Mouse (Mus musculus): ENCODE results near the gene Manba.
A peak's percentile ranks its signal among the peaks of the same experiment; 100 is the strongest.

Gene Manba

DNA sequence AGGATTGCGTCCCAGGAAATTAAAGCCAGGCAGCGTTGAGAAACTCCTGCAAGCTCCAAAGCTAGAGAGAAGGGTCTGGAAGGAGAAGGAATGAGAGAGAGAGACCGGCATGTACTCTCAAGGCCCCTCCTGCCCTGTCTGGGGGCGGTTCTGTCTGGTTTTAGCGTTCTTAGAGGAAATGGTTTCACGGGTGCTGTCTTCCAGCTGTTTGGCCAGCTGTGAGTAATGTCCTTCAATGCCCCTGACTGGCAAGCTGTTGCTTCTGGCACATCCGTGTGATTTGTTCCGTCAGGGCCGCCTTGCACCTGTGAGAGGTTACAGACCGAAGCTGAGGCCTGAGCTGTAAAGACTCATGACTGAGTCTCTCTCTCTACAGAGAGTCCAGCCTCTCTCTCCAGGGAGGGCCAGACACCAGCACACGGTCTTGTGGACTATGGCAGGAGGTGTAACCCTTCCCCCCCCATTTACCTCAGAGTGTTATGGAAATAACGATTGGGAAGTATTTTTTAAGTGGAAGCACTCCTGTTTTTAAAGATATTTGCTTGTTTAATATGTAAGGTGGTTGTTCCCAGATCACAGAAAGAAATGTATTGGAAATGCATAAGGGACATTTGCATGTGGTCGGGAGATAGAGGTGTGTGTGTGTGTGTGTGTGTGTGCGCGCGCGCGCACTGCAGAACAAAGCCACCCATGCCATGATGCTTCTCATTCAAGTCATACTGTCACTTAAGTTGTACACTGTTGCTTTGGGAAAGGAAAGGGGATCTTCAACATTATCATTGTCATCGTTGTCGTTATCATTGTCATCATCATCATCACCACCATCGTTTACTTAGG lies 95.2 kb downstream of the Manba start:
- no peak for DNase-seq (ENCODE audit: low spot score in 2 of 2)

- DNase-seq (ENCODE audit: low spot score in 2 of 2), result peak in 1 of 2 experiments; percentile 38
Observed at GRCm38 (mm10) chr3:135581606-135582117, 96.3 kb downstream of the Manba start.

DNA sequence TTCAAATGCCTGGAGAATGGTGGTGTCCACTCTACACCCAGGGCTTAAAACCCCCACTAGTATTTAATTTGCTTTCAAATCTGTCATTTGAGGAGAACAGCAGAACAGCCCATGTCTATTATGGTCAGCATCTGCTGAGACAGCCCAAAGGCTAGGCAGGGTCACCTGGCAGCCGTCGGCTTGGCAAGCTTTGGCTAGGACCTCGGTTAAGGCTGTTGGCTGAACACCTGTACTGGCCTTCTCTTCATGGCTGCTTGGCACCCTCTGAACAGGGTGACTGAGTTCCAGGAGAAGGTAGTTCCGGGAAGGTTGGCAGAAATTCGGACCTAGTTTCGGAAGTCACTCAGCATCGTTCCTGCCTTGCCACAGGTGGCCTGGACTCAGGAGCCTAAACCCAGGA lies 96.8 kb downstream of the Manba start:
- no peak for DNase-seq (ENCODE audit: low spot score in 2 of 2)

DNA sequence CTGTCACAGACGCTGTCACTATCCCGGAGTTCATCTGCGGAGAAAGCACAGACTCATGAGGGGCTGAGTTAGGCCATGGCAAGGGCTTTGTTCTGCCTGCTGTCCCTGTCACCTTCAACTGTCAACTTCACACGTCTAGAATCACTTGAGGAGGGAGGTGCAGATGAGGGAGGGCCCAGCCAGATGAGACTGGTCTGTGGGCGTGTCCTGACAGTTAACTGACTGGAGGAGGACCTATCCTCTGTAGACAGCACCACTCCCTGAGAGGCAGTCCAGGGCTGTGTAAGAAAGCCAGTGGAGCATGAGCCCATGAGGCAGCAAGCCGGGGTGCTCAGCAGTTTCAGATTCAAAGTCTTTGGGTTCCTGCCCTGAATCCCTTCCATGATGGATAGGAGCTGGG lies 100.1 kb downstream of the Manba start:
- no peak for DNase-seq (ENCODE audit: low spot score in 2 of 2)

GRCm38 (mm10) chr3:135586060-135586459 lies 100.6 kb downstream of the Manba start:
- DNase-seq (ENCODE audit: low spot score in 2 of 2), result no peak

DNA sequence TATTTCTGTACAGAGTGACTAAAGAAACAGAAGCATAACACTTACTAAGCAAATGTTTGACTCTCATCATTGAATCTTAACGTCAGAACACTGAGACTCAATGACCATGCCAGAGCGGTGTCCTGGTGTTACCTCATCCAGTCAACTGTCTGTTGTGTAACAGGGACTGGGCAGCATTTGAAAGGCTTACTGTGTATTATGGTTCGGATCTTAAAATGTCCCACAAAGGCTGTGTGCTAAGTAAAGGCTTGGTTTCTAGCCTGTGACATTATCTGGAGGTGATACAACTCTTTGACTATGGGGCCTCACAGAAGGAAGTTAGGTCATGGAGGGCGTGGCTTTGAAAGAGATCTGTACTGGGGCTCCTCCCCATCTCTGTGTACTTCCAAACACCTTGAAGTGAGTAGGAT lies 101.1 kb downstream of the Manba start:
- no peak for DNase-seq (ENCODE audit: low spot score in 2 of 2)

DNA sequence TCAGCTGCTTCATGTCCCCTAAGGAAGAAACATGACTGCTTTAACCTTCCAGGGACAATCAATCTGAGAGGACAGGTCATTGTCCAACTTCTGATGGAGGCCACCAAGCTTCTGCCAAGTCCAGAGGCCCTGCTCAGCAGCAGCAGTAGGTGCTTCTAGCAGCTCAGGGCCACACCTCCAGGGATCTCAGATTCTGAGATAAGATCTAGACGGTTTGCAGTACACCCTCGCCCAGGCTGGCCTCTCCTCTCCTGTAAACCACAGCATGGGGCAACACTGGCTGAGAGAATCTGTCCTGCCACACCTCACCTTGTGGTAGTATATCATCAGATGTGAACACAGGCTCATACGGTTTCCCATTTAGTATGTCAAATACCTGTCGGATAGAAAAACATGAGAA lies 105.1 kb downstream of the Manba start:
- no peak for DNase-seq (ENCODE audit: low spot score in 2 of 2)

- DNase-seq (ENCODE audit: low spot score in 2 of 2), result no peak
Observed at GRCm38 (mm10) chr3:135591376-135591775, 106.0 kb downstream of the Manba start.

- no peak for DNase-seq (ENCODE audit: low spot score in 2 of 2)
Observed at GRCm38 (mm10) chr3:135592011-135592410, 106.6 kb downstream of the Manba start.

DNA sequence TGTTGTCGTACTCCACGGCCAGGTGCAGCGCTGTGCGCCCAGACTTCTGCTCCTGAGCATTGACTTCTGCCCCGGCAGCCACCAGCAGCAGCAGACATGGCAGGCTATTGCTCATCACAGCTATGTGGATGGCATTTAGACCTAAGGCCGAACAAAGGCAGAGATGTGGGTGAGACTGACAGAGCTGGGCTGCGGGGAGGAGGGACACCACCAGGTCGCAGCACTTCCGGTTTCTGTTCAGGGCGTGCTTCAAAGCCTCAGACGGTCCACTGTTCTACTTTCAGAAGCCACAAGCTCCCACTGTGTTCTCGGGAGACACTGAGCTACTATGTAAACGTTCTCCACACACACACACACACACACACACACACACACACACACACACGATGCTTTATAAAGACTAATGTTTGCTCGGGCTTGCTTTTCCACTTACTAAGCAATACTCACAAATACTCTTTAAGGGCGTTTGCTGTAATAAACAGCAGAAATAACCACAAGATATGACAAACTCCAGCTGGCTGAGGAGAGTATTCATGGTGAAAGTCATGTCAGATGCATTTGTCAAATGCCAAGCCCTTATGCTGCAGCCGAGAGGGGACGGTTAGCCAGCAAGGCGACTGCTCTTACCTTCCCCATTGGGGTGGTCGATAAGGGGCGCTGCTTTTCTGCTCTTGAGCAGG lies 109.0 kb downstream of the Manba start:
- no peak for DNase-seq (ENCODE audit: low spot score in 2 of 2)

DNA sequence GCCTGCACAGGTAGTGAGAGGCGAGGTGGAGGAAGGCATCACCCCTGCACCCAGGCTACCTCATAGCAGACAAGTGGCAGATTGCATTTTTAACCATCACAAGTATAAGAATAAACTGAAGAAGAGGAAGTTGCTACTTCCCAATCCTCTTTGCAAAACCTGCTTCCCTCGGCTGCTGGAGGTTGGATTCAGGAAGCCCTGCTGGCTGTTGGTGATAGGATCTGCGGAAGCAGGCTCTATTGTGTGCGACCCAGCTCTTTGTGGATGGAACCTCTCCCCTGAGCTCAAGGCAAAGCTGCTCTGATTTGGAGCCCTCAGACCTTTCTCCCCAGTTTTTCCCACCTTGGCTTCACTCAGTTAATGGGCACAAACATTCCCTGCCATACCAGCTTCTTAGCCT lies 111.6 kb downstream of the Manba start:
- DNase-seq (ENCODE audit: low spot score in 2 of 2), result no peak

DNA sequence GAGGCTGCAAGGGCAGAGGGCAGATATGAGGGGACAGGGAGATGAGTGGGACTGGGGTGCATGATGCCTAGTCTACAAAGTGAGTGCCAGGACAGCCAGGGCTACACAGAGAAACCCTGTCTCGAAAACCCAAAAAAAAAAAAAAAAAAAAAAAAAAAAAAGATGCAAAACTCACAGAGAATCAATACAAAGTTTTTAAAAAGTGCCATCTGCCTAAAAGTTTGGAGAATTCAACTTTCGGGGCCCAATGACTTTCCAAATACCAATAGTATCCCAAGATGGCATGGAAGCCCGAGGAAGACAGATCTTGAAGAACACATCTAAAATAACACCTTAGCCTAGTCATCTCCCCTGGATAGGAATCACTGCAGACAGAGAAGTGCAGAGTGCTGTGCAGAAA lies 112.9 kb downstream of the Manba start:
- no peak for DNase-seq (ENCODE audit: low spot score in 2 of 2)

DNA sequence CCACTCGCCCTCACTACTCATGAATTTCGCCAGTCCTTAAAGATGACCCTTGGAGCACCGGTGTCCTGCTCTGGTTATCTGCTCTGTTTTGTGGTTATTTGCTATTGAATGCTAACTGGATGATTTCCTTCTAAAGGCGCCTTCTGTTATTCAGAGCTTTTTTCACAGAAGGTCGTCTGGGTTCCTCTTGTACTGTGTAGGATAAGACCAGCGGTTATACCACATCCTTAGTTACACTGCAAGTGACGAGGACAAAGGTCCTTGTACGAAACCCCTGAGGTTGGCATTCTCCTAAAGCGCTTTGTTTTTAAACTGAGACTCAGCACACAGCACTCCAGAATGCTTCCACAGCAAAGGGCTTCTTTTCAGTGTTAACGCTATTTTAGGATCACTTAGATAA lies 117.3 kb downstream of the Manba start:
- no peak for DNase-seq (ENCODE audit: low spot score in 2 of 2)

DNA sequence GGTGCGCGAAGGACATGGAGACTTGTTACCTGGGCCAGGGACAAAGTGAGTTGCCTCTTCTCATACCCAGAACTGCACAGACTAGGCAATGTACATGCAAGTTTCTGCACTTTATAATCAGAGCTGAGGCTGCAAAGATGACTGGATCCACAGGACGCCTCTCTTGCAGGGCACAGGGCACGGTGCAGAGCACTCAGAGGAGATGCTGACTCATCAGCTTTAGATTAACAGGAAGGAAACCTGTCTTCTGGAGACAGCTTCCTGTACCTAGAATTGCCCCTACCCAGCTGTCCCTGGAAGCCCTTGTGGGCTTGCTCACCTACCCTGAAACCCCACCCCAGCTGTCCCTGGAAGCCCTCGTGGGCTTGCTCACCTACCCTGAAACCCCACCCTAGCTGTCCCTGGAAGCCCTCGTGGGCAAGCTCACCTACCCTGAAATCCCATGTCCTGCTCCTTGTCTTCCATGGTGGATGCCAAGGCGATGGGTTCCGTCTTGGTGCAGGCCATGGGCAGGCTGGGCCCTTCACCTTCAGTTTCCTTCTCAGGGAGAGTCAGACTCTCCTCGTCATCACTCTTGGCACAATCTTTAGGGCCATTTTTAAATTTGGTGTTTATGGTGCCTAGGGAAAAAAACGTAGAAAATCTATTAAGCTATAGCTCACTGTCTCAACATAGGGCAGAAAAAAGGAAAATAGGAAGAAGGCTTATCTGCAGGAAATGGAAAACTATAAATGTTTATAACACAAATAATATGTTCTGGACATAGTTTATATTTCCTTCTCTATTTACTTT lies 119.4 kb downstream of the Manba start:
- no peak for DNase-seq (ENCODE audit: low spot score in 2 of 2)

DNA sequence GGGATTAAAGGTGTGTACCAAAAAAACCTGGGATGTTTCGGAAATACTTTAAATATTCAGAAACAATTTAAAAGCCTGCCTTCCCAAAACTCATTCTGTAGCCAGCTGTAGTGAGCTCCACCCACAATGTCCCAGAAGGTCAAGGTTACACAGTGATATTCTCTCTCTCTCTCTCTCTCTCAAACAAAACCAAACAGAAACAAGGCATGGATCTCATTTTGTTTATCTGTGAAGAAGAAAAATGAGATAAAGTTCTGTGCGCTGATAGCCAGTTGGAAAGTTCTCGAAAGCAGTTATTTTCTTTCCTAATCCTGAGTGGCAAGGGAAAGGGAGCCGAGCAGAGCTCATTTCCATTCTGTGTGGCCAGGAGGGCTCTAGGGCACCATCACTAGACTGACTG lies 120.1 kb downstream of the Manba start:
- DNase-seq (ENCODE audit: low spot score in 2 of 2), result no peak

DNA sequence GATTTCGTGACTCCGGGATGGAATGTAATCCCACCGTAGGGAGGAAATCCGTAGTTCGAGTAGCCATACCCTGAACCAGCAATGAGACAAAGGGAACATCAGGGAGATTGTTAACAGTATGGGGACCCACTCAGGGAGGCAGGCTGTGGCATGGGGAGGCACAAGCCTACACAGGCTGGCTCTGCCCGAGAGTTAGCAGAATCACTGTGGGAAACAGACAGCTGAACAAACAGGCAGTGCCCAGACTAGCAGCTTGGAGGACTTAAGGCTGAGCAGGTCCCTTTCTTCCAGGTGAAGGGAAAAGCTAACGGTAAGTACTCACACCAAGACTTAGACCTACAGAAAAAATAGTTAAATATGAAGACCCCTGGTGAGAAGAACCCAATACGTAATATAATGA lies 121.2 kb downstream of the Manba start:
- DNase-seq (ENCODE audit: low spot score in 2 of 2), result no peak

DNA sequence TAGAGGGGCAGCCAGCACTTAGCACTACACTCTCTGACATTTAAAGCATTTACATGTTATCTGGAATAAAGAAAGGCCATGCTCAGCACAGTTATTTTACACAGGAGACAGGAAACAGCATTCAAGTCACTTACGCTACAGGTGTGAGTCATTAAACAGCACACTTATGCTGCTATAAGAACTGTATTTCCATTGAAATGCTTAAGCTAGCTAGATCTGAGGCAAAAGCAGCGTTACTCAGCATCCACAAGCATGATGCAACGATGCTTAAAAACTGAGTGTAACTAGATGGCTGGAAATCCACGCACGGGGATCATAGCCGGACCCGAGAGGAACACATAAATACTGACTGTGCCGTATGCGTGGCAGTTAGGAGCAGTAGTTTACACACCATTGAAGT lies 121.6 kb downstream of the Manba start:
- DNase-seq (ENCODE audit: low spot score in 2 of 2), result no peak

DNA sequence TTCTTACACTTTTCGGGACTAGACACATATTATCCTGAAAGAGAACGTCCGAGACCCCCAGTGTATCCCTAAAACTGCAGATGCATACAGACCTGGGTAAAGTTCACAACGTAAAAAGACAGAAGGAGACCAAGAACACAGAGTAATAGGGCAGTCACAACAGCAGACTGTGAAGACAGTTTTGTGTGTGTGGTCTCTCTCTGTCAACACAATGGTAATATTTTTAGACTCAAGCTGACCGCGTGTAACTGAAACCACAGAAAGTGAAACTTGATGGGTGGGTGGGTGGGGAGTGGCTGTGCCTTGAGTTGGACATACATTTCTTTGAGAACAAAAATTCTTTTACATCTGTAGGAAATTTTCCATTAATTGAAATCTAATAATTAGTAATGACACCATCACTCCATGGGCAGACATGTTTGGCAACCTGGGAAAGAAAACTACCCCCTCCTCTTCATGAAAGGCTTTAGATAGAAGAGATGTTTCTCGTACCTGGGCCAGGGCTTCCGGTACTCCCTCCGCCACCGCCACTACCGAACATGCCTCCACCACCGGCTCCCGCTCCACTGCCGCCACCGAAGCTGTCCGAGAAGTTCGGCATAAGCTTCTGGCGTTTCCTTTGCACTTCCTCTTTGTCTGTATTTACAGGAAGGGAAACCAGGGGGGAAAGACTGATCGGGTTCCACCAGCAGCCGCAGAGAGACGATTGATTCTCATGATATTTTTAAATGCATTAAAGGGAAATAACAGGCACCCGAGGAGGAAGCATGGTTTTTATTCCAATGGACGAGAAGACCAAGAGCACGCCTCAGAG lies 122.5 kb downstream of the Manba start:
- DNase-seq (ENCODE audit: low spot score in 2 of 2), result no peak

DNA sequence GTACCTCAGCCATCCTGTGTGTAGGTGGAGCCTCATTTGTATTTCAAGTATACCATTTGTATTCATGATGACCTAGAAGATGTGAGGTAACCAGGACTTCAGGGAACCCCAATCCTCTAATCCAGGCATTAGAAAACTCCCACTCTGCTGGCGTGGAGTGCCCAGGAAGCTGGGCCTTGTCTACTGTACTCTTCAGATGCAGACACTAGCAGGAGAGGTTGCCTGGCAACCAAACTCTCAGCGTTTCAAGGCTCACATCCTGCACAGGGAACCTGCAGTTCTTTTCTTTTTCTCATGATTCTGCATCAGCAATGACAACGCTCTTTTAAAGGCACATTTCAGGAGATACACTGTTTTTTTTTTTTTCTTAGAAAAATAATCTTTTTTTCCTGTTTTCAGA lies 124.8 kb downstream of the Manba start:
- peak; percentile 49 to 52 for DNase-seq (ENCODE audit: low spot score in 2 of 2)

DNA sequence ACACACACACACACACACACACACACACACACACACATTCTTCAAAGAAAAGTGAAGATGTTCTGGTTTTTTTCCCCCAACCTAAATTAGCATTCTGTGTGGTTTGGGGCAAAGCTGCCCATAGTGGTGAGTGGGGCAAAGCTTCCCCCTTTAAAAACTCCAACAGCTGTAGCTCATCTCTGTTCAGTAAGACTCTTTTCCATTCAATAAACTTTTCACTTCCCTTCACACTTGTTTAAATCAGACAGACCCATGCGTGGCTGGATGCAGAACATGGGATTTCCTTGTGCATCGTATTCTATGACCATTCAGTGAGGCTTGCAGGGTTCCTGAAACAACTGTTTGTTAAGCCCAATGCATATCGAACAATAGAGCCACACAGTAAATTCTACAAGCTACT lies 129.0 kb downstream of the Manba start:
- no peak for DNase-seq (ENCODE audit: low spot score in 2 of 2)

DNA sequence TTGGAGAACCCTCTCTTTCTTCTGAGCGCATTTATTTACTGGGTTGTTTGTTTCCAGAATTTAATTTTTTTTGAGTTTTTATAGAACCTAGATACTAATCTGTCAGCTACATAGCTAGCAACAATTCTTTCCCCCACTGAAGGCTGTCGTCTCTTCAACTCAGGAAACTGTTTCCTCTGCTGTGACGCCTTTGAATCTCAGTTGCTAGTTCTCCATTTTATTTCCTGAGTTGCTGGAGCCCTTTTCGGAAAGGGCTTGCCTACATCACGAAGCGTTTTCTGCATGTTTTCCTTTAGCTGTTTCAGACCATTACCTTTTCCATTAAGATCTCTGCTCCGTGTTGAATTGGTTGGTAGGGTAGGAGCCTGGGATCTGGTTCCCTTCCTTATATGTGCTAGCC lies 131.3 kb downstream of the Manba start:
- no peak for DNase-seq (ENCODE audit: low spot score in 2 of 2)

Data from frontal cortex, postnatal 10 days (tissue).